Mouse (Mus musculus) ovary, adult 18-20 months (tissue): ENCODE data around the gene Usp17ld.
"Not testable (repeated sequence)": the region's sequence is repeated elsewhere in the genome, so short reads cannot be mapped to it uniquely, and the experiment has no call there.

Experiments used
- DNase-seq: peaks from one replicate; pipeline ENCODE4 v3.0.0; 2022; ENCODE audit warnings: low spot score, mixed read lengths

Gene Usp17ld

GRCm38 (mm10) chr7:103252405-103252804 lies at the start of gene Usp17ld:
Usp17ld (minus strand) TSS chr7:103252505.
- not testable (repeated sequence) for DNase-seq

DNA sequence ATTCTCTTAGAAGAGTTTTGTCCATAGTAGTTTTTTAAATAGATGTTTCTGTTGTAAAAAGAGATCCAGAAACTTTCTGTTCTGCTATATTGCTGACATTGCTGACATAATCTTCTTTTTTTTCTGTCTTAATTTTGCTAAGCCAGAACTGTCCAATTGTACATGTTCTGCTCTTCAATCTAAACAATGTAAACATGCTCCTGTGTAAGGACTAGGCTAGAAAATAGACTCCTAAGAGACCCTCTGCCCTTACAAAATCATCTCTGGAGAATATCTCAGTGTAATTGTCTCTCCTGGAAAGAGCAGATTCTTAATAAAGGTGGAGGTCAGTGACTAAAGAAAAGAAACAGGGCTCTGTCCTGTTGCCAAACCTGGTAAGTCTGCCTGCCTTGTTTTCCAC lies 35.6 kb downstream of the Usp17ld start, which contains the start of gene Olfr594:
Gene Olfr594, plus strand, starts transcription at position 301 of the 400 bp plus-strand sequence.
- no peak for DNase-seq

- DNase-seq: not testable (repeated sequence)
Observed at GRCm38 (mm10) chr7:103212050-103212449, 40.3 kb downstream of the Usp17ld start.

GRCm38 (mm10) chr7:103211562-103211961 lies 40.7 kb downstream of the Usp17ld start, which contains the start of gene Olfr593:
Olfr593 (plus strand) TSS chr7:103211862.
- no peak for DNase-seq
